Mouse (Mus musculus) CD4-positive helper T cell, adult 2 months (primary cell): ENCODE results near the gene Olfr1443.

Experiments used
- DNase-seq: peaks from one replicate; pipeline ENCODE4 v3.0.0-alpha.2; 2012; ENCODE audit warnings: low read depth, missing footprints, low spot score

The Olfr1443 gene

DNA sequence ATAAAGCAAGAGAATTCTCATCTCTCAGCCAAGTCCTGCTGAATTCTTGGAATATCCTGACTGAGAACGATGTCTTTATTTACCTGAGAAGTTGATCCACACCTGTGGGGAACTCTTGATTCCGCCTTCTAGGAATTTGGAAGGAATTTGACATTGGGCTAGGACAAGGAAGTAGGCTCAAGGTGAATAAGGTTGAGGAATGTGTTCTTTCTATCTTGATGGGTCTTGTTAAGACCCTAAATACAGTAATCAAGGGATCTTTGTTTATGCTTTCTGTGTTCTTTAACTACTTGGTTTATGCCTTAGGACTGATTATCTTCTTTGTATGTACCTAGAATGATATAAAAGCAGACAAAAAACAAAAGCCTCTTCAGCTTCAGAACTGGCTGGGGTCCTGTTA is 54.0 kb downstream of the Olfr1443 start:
- DNase-seq = no peak
